Mouse (Mus musculus) forebrain, embryonic 11.5 days (tissue): ENCODE data around the gene Eif4e. TPM values are rescaled to one million over a fixed set of nuclear protein-coding genes. Genes with fewer than 3 reads are reported as not detected.
A peak's percentile ranks its signal among the peaks of the same experiment; 100 is the strongest.
"Not testable (repeated sequence)": the region's sequence is repeated elsewhere in the genome, so short reads cannot be mapped to it uniquely, and the experiment has no call there.

Source experiments
- ATAC-seq: fragments of 200-750 bp; cut with Nextera tagmentation; replicated peaks from 2 replicates; pipeline ENCODE4 v1.8.0; 2017; ENCODE audit warnings: moderate TSS enrichment; ENCODE audit not compliant: low FRiP score
- DNase-seq: peaks from one replicate; pipeline ENCODE4 v3.0.0-alpha.2; 2017; ENCODE audit warnings: low spot score
- H3K27ac ChIP-seq: fragments of 300-500 bp; sonication (generic); 2 replicates; pipeline ENCODE4 v1.5.1; 2014; ENCODE audit warnings: low read depth, low read length
- H3K27me3 ChIP-seq: fragments of 300-500 bp; sonication (generic); 2 replicates; pipeline ENCODE4 v1.6.1; 2014; ENCODE audit warnings: mild to moderate bottlenecking, low read length, mixed read lengths; ENCODE audit not compliant: control insufficient read depth, insufficient read depth
- H3K36me3 ChIP-seq: fragments of 300-500 bp; sonication (generic); 2 replicates; pipeline ENCODE4 v1.6.1; 2014; ENCODE audit warnings: mild to moderate bottlenecking, low read length, moderate library complexity, mixed read lengths; ENCODE audit not compliant: control insufficient read depth, insufficient read depth
- H3K4me1 ChIP-seq: fragments of 300-500 bp; sonication (generic); replicated peaks from 2 replicates; pipeline ENCODE4 v1.6.1; 2014; ENCODE audit warnings: low read length, mixed read lengths; ENCODE audit not compliant: control insufficient read depth, insufficient read depth
- H3K4me2 ChIP-seq: fragments of 300-500 bp; sonication (generic); 2 replicates; pipeline ENCODE4 v1.6.1; 2014; ENCODE audit warnings: low read depth, mild to moderate bottlenecking, low read length, moderate library complexity, mixed read lengths; ENCODE audit not compliant: severe bottlenecking
- H3K4me3 ChIP-seq: fragments of 300-500 bp; sonication (generic); 2 replicates; pipeline ENCODE4 v1.5.1; 2014; ENCODE audit warnings: low read depth, low read length
- H3K9ac ChIP-seq: fragments of 300-500 bp; sonication (generic); 2 replicates; pipeline ENCODE4 v1.6.1; 2014; ENCODE audit warnings: low read length
- H3K9me3 ChIP-seq: fragments of 300-500 bp; sonication (generic); 2 replicates; pipeline ENCODE4 v1.6.1; 2016; ENCODE audit warnings: low read length, mixed read lengths; ENCODE audit not compliant: control insufficient read depth
- WGBS: fragments of 180-500 bp; shearing (Covaris S2); extraction: QIAGEN DNeasy Blood & Tissue Kit; methylation state at CpG from one replicate; pipeline ENCODE4 v1.1.7; 2014; 5-methylcytosine and 5-hydroxymethylcytosine counted together
- polyA plus RNA-seq: library from polyadenylated mRNA; unstranded; fragments of >200 nt; fragmentation: Nextera tagmentation; extraction: Ambion mirVana; gene quantifications from 2 replicates; pipeline ENCODE4 v1.2.1, GENCODE M21; 2014

Eif4e gene
- polyA plus RNA-seq, 1 experiment from 2014 or later, result 483 TPM

DNA sequence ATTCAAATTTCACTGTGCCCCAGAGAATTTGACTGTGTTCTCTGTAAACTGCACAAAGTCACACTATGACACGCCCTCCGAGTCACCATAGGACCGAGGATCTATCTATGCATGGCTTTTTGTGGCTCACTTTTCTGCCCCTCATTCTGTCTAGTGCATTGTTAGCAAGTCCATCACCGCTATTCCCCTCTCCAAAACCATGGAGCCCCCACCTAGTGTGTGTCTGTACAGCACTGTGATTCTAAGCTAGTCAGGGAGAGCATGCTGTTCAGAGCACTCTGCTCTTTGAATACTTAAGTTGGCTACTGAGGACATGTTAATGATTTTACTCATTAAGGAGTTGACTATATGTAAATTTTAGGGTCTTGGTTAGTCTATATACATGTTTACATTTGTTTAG is 18.1 kb downstream of the Eif4e start:
- WGBS, result 87% methylated on average over 4 of the region's 4 CpGs
- H3K4me2 ChIP-seq, result no peak overlapping the region
- no peak for ATAC-seq

DNA sequence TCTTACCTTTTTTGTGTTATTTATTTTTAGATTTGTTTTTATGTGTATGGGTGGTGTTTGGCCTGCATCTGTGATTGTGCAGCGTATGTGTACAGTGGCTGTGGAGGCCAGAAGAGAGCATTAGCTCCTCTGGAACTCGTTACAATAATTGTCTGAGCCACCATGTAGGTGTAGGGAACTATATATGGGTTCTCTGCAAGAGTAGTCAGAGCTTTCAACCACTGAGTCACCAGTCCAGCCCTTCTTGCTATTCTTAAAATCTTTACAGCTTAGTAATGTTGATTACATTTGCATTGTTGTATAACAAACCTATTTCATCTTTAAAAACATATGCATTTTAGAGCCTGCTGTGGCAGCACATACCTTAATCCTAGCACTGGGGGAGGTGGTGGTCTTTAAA is 20.7 kb downstream of the Eif4e start:
- no peak for DNase-seq
- H3K9ac ChIP-seq, result no peak overlapping the region
- no peak overlapping the region for H3K4me3 ChIP-seq
- H3K27me3 ChIP-seq, result no peaks in the 10 kb centered on the region
- no peaks in the 10 kb centered on the region for H3K9me3 ChIP-seq
- WGBS, result 86% methylated on average over 2 of the region's 2 CpGs
- peaks cover 3% of the 10 kb centered on the region; the same call in 1 of the 2 replicates for H3K36me3 ChIP-seq
- ATAC-seq, result no peak
- no peak overlapping the region for H3K27ac ChIP-seq
- no peak overlapping the region for H3K4me2 ChIP-seq
- H3K4me1 ChIP-seq, result no peaks in the 10 kb centered on the region

More for the DNA sequence above, 18.1 kb downstream of the Eif4e start:
- H3K9ac ChIP-seq, result no peak overlapping the region
- H3K4me1 ChIP-seq, result no peaks in the 10 kb centered on the region
- H3K9me3 ChIP-seq, result no peaks in the 10 kb centered on the region
- H3K27me3 ChIP-seq, result no peaks in the 10 kb centered on the region
- no peaks in the 10 kb centered on the region; the same call in 1 of the 2 replicates for H3K36me3 ChIP-seq
- H3K27ac ChIP-seq, result no peak overlapping the region
- H3K4me3 ChIP-seq, result no peak overlapping the region
- DNase-seq, result no peak

DNA sequence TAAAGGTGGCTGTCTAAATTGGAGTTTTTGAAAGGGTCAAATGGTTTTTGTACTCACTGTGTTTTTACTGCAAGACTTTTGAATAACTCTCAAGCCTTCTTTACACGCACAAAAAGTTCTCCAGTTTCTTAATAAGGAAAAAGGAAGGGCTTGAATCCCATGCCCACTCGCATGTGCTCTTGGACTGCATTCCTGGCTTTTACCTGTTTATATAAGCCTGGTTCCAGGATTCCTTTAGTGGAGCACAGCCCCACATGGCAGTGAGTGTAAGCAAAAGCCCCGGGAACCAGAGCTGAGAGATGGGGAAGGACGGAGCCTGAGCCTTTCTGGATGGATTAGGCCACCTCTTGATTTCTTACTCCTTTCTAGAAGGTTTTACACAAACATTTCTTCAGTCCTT is 23.1 kb downstream of the Eif4e start:
- DNase-seq (no peak), ATAC-seq (no peak)
- WGBS, result 83% methylated on average over 4 of the region's 4 CpGs
- Histone ChIP-seq H3K4me3 (no peak overlapping the region), H3K27ac (no peak overlapping the region), H3K9ac (no peak overlapping the region), H3K9me3 (no peaks in the 10 kb centered on the region), H3K4me1 (no peaks in the 10 kb centered on the region), H3K4me2 (no peak overlapping the region), H3K27me3 (no peaks in the 10 kb centered on the region), H3K36me3 (peaks cover 3% of the 10 kb centered on the region; the same call in 1 of the 2 replicates)

DNA sequence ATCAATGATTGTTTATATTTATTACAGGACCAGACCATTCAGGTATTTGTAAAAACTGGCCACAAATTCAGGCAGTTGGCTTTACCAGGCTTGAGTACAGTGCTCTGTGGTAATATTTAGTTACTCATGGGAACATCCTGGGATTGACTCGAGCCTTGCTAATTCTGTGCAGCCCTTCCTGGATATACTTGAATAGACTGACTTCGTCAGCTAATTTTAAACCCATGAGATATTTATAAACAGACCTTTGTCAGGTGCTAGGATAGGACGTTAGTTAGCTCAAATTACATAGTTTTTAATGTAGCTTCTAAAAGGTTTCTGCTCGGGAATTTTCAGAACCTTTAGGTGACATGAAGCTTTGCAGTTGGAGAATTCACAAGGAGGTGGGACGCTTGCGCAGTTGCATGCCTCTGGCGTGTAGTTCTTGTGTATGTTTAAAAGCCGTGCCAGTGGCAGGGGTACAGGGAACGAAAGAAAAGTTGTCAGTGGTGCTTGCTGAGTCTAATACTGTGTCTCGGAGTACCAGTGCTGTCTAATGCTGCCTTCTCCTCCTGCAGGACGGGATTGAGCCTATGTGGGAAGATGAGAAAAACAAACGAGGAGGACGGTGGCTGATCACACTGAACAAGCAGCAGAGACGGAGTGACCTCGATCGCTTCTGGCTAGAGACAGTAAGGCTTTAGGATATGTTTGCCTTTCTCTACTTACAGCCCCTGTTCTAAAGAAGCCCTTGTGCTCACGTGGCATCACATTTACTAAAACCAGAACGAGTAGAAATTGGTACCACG is 24.6 kb downstream of the Eif4e start:
- no peaks in the 10 kb centered on the region for H3K27me3 ChIP-seq
- DNase-seq (no peak), ATAC-seq (no peak)
- 93% methylated on average over 19 of the region's 19 CpGs for WGBS
- no peak overlapping the region for H3K9ac ChIP-seq
- H3K9me3 ChIP-seq, result no peaks in the 10 kb centered on the region
- H3K4me1 ChIP-seq, result no peaks in the 10 kb centered on the region
- H3K4me2 ChIP-seq, result no peak overlapping the region
- H3K27ac ChIP-seq, result no peak overlapping the region
- H3K4me3 ChIP-seq, result no peak overlapping the region
- peaks cover 3% of the 10 kb centered on the region; the same call in 1 of the 2 replicates for H3K36me3 ChIP-seq

DNA sequence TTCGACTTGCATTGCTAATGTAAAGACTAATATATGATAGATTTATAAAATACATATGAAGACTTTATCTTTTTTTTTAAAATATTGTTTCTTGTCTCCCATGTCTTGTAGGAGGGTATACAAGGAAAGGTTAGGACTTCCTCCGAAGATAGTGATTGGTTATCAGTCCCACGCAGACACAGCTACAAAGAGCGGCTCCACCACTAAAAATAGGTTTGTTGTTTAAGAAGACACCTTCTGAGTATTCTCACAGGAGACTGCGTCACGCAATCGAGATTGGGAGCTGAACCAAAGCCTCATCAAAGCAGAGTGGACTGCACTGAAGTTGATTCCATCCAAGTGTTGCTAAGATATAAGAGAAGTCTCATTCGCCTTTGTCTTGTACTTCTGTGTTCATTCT is 29.3 kb downstream of the Eif4e start:
- H3K4me1 ChIP-seq, DNase-seq, H3K4me2 ChIP-seq, H3K9me3 ChIP-seq, H3K9ac ChIP-seq, H3K27ac ChIP-seq, H3K27me3 ChIP-seq, H3K36me3 ChIP-seq, ATAC-seq, H3K4me3 ChIP-seq: not testable (repeated sequence)
- WGBS, result 90% methylated on average over 8 of the region's 8 CpGs

DNA sequence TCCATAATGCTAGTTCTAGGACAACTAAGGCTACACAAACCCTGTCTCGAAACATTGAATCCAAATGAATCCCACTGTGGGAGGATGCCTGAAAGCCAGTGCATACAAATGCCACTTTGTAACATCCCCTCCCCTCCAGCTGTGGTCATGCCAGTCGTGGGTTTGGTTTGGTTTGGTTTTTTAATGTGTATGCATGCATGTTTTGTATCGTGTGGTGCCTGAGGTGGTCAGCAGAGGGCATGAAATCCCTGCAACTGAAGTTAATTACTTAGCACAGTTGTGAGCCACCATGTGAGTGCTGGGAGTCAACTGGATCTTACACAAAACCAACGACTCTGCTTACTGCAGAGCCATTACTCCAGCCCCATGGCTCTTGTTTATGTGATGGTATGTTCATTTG is 32.5 kb downstream of the Eif4e start:
- no peaks in the 10 kb centered on the region; the same call in 1 of the 2 replicates for H3K36me3 ChIP-seq
- H3K4me1 ChIP-seq, result no peaks in the 10 kb centered on the region
- 69% methylated on average over 4 of the region's 4 CpGs for WGBS
- H3K4me3 ChIP-seq, result no peak overlapping the region
- ATAC-seq (peak; percentile 49), DNase-seq (peak; percentile 50)
- no peak overlapping the region for H3K9ac ChIP-seq
- H3K4me2 ChIP-seq, result no peak overlapping the region
- H3K9me3 ChIP-seq, result no peaks in the 10 kb centered on the region
- no peaks in the 10 kb centered on the region for H3K27me3 ChIP-seq
- H3K27ac ChIP-seq, result no peak overlapping the region

DNA sequence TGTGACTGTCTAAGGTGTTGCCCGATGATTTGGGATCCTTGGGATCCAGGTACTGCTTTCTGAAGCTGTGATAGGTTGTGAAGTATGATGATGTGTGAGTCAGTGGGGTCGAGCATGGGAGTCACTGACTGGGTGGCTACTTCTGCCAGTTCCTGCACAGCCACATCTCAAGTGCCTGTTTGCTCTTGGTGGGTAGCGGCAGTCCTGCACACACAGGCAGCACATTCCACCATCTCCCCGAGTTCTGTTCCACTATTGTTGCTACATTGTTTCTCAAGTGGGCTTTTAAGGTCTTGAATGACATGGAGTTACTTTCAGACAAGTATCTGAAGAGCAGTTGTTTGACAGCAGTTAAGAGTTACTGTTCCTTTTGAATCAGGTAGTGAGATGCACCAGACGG is 34.3 kb downstream of the Eif4e start:
- no peak overlapping the region for H3K4me2 ChIP-seq
- H3K4me3 ChIP-seq, result no peak overlapping the region
- H3K9me3 ChIP-seq, result no peaks in the 10 kb centered on the region
- DNase-seq, result no peak
- H3K4me1 ChIP-seq, result no peaks in the 10 kb centered on the region
- no peaks in the 10 kb centered on the region; the same call in 1 of the 2 replicates for H3K36me3 ChIP-seq
- no peak overlapping the region for H3K27ac ChIP-seq
- 78% methylated on average over 5 of the region's 5 CpGs for WGBS
- no peak for ATAC-seq
- H3K9ac ChIP-seq, result no peak overlapping the region
- no peaks in the 10 kb centered on the region for H3K27me3 ChIP-seq

DNA sequence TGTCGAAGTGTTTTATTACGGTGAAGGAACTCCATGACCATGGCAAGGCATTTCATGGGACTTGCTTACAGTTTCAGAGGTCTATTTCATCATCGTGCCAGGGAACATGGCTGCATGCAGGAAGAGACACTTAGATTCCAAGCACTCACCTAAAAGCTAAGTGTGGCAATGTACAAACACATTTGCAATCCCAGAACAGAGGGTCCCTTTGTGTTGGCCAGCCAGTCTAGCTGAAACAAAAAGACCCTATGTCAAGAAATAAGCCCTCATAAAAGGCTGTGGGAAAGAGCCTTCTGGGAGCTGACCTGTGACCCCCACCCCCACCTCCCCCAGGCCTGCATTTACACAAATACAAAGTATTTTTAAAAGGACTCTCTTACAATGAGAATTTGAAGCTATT is 34.9 kb downstream of the Eif4e start:
- DNase-seq (no peak), ATAC-seq (0 out of 2 replicates have a peak, but pooled peaks have one; percentile 8)
- Histone ChIP-seq H3K9ac (no peak overlapping the region), H3K4me2 (no peak overlapping the region), H3K9me3 (no peaks in the 10 kb centered on the region), H3K27me3 (no peaks in the 10 kb centered on the region), H3K27ac (no peak overlapping the region), H3K4me1 (no peaks in the 10 kb centered on the region), H3K36me3 (no peaks in the 10 kb centered on the region; the same call in 1 of the 2 replicates), H3K4me3 (no peak overlapping the region)
- WGBS, result 87% methylated on average over 3 of the region's 3 CpGs

DNA sequence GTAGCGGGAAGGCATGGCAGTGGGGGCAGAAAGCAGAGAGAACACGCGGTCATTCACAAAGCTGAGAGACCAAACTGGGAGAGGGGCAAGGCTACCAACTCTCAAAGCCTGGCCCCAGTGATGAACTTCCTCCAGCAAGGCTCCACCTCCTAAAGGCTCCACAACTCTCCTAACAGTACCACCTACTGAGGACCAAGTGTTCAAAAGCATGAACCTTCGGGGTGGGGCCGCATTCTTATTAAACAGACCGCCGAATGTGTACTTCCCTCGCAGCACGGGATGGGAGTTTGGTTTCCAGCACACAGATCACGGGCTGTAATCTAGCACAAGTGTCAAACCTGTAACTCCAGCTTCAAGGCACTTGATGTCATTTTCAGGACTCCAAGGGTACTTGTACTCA is 52.9 kb downstream of the Eif4e start:
- H3K9me3 ChIP-seq, result no peaks in the 10 kb centered on the region
- no peaks in the 10 kb centered on the region for H3K4me1 ChIP-seq
- no peaks in the 10 kb centered on the region for H3K27me3 ChIP-seq
- no peak overlapping the region for H3K4me2 ChIP-seq
- 91% methylated on average over 10 of the region's 10 CpGs for WGBS
- no peak overlapping the region for H3K4me3 ChIP-seq
- no peaks in the 10 kb centered on the region for H3K36me3 ChIP-seq
- H3K27ac ChIP-seq, result no peak overlapping the region
- DNase-seq (no peak), ATAC-seq (no peak)
- H3K9ac ChIP-seq, result no peak overlapping the region
